Mouse (Mus musculus) thymus, postnatal 4 days (tissue): ENCODE results near the gene Rin3.
A peak's percentile ranks its signal among the peaks of the same experiment; 100 is the strongest.

Source experiments
- DNase-seq: peaks from one replicate; pipeline ENCODE4 v3.0.0; 2021

Rin3 gene

GRCm38 (mm10) chr12:102383288-102383687, 100.4 kb downstream of the Rin3 start:
- DNase-seq: no peak

GRCm38 (mm10) chr12:102384819-102385218, 102.0 kb downstream of the Rin3 start:
- DNase-seq: peak; percentile 53

GRCm38 (mm10) chr12:102387219-102387917, 104.5 kb downstream of the Rin3 start:
- peak; percentile 89 for DNase-seq

- DNase-seq: no peak
These were observed 107.2 kb downstream of the Rin3 start for GRCm38 (mm10) chr12:102390042-102390441.

GRCm38 (mm10) chr12:102391109-102391508, 108.3 kb downstream of the Rin3 start:
- no peak for DNase-seq

GRCm38 (mm10) chr12:102391982-102392381, 109.1 kb downstream of the Rin3 start:
- peak; percentile 68 for DNase-seq

GRCm38 (mm10) chr12:102394496-102394895, 111.6 kb downstream of the Rin3 start:
- no peak for DNase-seq

- DNase-seq: no peak
These were observed 112.7 kb downstream of the Rin3 start for GRCm38 (mm10) chr12:102395537-102395936.

- DNase-seq: no peak
These were observed 113.4 kb downstream of the Rin3 start for GRCm38 (mm10) chr12:102395998-102396991.

- no peak for DNase-seq
These were observed 115.7 kb downstream of the Rin3 start for GRCm38 (mm10) chr12:102398588-102398987.

GRCm38 (mm10) chr12:102413171-102413570, 130.3 kb downstream of the Rin3 start:
- no peak for DNase-seq

- no peak for DNase-seq
These were observed 131.8 kb downstream of the Rin3 start for GRCm38 (mm10) chr12:102414686-102415085.

- no peak for DNase-seq
These were observed 133.6 kb downstream of the Rin3 start for GRCm38 (mm10) chr12:102416391-102416837.

GRCm38 (mm10) chr12:102416955-102417510, 134.2 kb downstream of the Rin3 start:
- no peak for DNase-seq

- no peak for DNase-seq
These were observed 134.9 kb downstream of the Rin3 start for GRCm38 (mm10) chr12:102417701-102418100.

- no peak for DNase-seq
These were observed 136.7 kb downstream of the Rin3 start for GRCm38 (mm10) chr12:102419544-102419943.

GRCm38 (mm10) chr12:102420168-102420890, 137.5 kb downstream of the Rin3 start:
- no peak for DNase-seq

GRCm38 (mm10) chr12:102422065-102422464, 139.2 kb downstream of the Rin3 start:
- DNase-seq: no peak

- DNase-seq: no peak
These were observed 139.9 kb downstream of the Rin3 start for GRCm38 (mm10) chr12:102422623-102423320.

GRCm38 (mm10) chr12:102423625-102424024, 140.8 kb downstream of the Rin3 start:
- no peak for DNase-seq

- DNase-seq: no peak
These were observed 141.6 kb downstream of the Rin3 start for GRCm38 (mm10) chr12:102424456-102424855.

- DNase-seq: peak; percentile 25
These were observed 142.3 kb downstream of the Rin3 start for GRCm38 (mm10) chr12:102425048-102425578.
